Mouse (Mus musculus) splenic B cell, adult 2 months (primary cell): Measurements from ENCODE around the gene F830045P16Rik.

Experiments used
- DNase-seq: peaks from one replicate; pipeline ENCODE4 v3.0.0-alpha.2; 2011; ENCODE audit warnings: low read depth, low spot score
- H3K27me3 ChIP-seq: 2 replicates; pipeline ENCODE4 v1.6.1; 2012; ENCODE audit warnings: mild to moderate bottlenecking, low read length, moderate library complexity, mixed read lengths; ENCODE audit not compliant: control insufficient read depth, poor library complexity, insufficient read depth, severe bottlenecking
- H3K36me3 ChIP-seq: 2 replicates; pipeline ENCODE4 v1.6.1; 2012; ENCODE audit warnings: mild to moderate bottlenecking, low read length, moderate library complexity, mixed read lengths; ENCODE audit not compliant: control insufficient read depth, poor library complexity, insufficient read depth, severe bottlenecking

The F830045P16Rik gene

GRCm38 (mm10) chr2:129558875-129559219 lies 22.4 kb upstream of the F830045P16Rik start:
- no peak for DNase-seq
- H3K36me3 ChIP-seq, result no peaks in the 10 kb centered on the region
- no peaks in the 10 kb centered on the region for H3K27me3 ChIP-seq

- no peaks in the 10 kb centered on the region for H3K36me3 ChIP-seq
- H3K27me3 ChIP-seq, result no peaks in the 10 kb centered on the region
- no peak for DNase-seq
Observed at GRCm38 (mm10) chr2:129558008-129558874, 21.8 kb upstream of the F830045P16Rik start.

- no peaks in the 10 kb centered on the region for H3K27me3 ChIP-seq
- no peaks in the 10 kb centered on the region for H3K36me3 ChIP-seq
- DNase-seq, result no peak
Observed at GRCm38 (mm10) chr2:129556081-129556480, 19.7 kb upstream of the F830045P16Rik start.

DNA sequence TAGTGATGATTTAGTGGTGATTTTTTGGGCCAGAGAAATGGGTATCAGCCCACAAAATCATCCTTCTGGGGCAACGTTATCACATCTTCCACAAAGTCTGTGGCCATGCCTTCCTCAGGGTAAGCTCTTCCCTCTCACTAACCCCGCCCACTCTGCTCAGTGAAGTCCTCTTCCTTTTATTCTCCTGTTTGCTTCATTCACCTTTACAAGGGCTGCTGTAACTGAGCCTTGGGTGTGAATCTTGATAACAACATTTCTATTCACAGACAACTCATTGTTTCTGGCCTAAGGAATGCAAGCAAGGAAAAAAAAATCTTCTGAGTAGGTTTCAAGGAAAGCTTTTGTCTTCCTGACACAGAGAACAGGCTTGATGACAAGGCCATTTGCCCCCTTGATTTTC lies 14.4 kb upstream of the F830045P16Rik start:
- DNase-seq, result no peak
- Histone ChIP-seq H3K27me3 (no peaks in the 10 kb centered on the region), H3K36me3 (no peaks in the 10 kb centered on the region)

DNA sequence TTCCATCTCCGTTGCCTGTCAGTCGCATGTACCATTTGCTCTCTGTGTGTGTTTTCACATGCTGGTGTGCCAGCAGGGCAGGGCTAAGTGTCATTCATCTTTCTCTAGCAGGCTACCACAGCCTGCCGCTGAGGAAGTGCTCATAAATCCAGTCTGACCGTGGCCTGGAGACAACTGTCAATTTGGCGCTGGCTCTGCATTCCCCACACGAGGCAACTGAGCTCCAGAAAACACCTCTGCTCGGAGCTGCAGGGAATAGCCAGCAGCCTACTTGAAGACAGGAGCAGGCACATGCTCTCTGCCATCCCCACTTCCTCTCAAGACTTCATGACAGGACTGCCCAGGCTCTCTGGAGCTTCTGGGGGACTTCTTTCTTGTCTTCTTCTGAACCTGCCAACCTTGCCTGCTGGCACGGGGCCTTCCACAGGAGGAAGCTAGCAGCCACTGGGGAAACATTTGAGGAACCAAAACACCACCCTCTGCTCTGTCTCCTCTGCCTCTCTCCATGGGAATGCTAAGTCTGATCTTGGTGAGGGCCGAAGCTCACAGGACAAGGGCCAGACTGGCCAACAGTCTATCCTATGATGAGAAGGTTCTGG lies 13.2 kb upstream of the F830045P16Rik start:
- peak; percentile 7 for DNase-seq
- Histone ChIP-seq H3K36me3 (no peaks in the 10 kb centered on the region), H3K27me3 (no peaks in the 10 kb centered on the region)

DNA sequence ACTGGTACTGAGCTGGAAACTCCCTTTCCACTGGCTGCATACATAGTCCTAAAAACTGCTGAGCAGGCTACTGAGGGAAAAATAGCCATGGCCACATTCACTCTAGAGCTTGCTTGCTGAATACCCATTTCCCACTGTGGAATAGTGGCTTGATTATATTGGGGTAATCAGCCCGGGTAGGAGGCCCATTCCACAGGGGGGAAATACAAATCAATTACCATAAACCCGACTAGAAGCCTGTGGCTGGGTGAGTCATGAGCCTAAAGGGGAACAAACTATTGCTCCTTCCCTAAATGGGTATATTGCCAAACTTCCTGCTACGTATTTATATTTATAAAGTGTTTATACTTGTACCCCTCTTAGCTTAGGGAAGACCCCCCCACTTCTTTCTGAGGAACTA lies 10.4 kb upstream of the F830045P16Rik start:
- no peaks in the 10 kb centered on the region for H3K36me3 ChIP-seq
- peak; percentile 10 for DNase-seq
- H3K27me3 ChIP-seq, result no peaks in the 10 kb centered on the region

- H3K36me3 ChIP-seq, result no peaks in the 10 kb centered on the region
- no peaks in the 10 kb centered on the region for H3K27me3 ChIP-seq
- DNase-seq, result no peak
Observed at GRCm38 (mm10) chr2:129545596-129545995, 9.2 kb upstream of the F830045P16Rik start.

DNA sequence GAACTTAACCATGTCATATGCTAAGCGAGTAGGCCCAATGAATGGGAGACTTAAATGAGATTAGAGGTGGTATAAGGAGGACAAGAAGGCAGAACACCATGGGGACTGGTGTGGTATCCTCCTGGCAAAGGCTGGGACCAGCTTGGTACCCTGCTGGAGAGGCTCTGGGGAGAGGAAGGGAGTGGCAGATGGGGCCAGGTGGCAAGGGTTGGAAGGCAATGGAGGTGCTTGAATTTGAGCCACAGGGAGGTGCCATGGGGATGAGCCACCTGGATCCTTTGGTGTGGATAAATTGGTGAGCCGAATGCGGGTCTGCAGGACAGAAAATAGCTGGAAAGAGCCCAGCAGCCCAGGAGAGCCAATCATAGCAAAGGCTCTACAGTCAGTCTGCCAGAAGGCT lies 8.5 kb upstream of the F830045P16Rik start:
- DNase-seq, result no peak
- Histone ChIP-seq H3K27me3 (no peaks in the 10 kb centered on the region), H3K36me3 (no peaks in the 10 kb centered on the region)

DNA sequence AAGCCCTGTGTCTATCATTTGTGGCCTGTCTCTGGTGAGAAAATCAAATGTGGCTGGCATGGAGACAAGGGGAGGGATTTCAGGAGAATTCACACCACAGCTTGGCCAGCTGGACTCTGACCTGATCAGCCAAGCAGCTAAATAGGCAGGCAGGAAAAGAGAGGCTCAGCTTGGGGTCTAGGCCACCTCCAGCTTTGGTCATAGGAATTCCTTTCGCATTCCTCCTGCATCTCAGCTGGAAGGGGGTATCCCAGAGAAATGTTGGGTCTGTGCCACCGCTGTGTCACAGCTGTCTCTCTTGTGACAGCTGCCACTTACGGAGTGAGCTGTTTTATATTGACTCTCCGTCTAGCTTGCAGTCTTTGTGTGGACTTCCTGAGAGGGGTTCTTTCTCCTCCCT lies 8.0 kb upstream of the F830045P16Rik start:
- Histone ChIP-seq H3K36me3 (no peaks in the 10 kb centered on the region), H3K27me3 (no peaks in the 10 kb centered on the region)
- DNase-seq, result no peak

DNA sequence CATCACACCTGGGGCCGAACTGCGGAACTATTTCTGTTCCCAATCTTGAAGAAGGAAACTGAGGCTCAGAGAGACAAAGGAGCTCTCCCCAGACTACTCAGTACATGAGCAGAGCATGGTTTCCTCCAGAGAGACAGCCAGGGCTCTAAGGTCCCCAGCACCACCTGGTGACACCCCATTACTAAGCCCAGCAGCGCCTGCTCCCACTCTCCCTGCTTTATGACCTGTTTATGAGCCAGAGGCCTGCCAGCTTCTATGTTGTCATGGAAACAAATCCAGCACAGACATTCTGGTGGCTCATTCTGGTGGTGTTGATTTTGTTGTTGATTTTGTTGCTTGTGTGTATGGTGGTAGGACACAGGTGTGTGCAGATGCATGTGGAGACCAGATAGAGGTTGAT lies 3.6 kb upstream of the F830045P16Rik start:
- DNase-seq, result no peak
- Histone ChIP-seq H3K36me3 (no peaks in the 10 kb centered on the region), H3K27me3 (no peaks in the 10 kb centered on the region)

DNA sequence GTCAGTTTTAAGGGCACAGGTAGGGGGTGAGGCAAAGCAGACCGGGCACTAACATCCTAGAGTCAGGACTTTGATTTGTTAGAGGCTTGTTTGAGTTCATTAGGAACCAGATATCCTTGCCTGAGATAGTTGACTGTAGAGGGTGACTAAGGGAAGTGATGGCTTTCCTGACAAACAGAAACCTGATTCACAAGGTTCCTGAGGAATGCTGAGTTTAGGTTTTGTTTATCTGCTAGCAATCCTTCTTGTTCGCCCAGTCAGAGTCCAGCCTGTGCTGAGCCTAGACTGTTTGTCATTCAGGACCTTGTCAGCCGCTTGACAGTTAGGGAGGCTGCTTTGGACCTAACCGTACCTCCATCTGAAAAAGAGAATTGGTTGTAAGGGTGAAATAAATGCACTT lies 2.8 kb upstream of the F830045P16Rik start:
- Histone ChIP-seq H3K36me3 (no peaks in the 10 kb centered on the region), H3K27me3 (no peaks in the 10 kb centered on the region)
- no peak for DNase-seq

DNA sequence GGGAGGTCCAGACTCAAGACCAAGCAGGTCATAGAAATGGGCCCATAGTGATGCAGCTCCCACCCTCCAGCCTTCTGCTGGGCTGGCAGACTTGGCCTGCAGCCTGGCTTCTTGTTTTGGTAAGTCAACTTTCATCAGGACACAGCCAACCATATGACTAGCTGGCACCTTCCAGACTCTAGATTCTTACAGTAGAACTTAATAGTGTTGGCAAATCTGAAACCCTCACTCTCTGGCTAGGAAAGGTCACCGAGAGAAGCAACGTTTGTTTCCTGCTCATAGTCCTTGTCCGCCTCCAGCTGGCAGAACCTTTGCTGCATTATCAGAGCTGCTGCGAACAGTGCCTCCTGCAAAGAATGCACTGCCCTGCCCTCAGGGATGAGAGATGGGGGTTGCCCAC lies 1.5 kb upstream of the F830045P16Rik start:
- no peak for DNase-seq
- Histone ChIP-seq H3K36me3 (no peaks in the 10 kb centered on the region), H3K27me3 (no peaks in the 10 kb centered on the region)

- no peak for DNase-seq
- no peaks in the 10 kb centered on the region for H3K36me3 ChIP-seq
- H3K27me3 ChIP-seq, result no peaks in the 10 kb centered on the region
Observed at GRCm38 (mm10) chr2:129537360-129537759, 958 bp upstream of the F830045P16Rik start.

DNA sequence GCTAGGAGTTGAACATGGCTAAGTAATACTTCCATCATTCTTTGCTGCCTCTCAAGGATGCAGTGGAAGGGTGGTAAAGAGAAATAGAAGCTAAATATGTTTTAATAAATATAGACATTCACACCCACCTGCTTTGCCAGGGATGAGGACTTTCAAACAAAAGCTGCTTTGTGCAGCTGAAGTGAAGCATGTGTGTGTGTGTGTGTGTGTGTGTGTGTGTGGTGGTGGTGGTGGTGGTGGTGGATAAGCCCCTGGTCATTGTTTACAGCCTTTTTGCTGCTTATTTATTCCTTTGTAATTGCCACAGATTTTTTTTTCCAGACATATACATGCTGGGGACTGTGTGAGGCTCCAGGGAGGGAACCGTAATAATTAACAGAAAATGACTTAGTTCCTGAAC lies 524 bp upstream of the F830045P16Rik start:
- Histone ChIP-seq H3K36me3 (no peaks in the 10 kb centered on the region), H3K27me3 (no peaks in the 10 kb centered on the region)
- no peak for DNase-seq

GRCm38 (mm10) chr2:129534886-129535591 lies 1.4 kb downstream of the F830045P16Rik start:
- DNase-seq, result no peak
- no peaks in the 10 kb centered on the region for H3K36me3 ChIP-seq
- H3K27me3 ChIP-seq, result no peaks in the 10 kb centered on the region
